Mouse (Mus musculus): ENCODE measurements around the gene Il12rb1.

DNA sequence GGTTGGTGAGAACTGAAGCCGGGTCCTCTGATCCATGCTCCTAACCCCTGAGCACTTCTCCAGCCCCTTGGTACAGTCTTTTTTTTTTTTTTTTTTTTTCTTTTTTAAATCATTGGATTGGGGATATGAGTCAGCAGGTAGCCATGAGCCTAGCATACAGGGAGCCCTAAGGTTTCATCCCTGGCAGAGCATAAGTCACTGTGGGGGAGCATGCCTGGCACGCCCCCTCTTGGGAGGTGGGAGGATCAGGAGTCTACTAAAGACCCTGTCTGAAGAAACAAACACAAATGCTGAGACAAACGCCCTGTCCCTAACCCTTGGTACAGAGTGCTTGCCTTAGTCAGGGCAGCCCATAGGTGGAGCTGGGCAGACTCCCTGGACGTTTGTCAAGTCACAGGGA, 3.8 kb downstream of the Il12rb1 start:
- TF ChIP-seq CTCF (IDR thresholded peaks at IDR 0.05) (no peak), EP300 (IDR thresholded peaks at IDR 0.05) (no peak)

All from lung, postnatal 0 days (tissue).